Mouse (Mus musculus): ENCODE results near the gene Mark3.

DNA sequence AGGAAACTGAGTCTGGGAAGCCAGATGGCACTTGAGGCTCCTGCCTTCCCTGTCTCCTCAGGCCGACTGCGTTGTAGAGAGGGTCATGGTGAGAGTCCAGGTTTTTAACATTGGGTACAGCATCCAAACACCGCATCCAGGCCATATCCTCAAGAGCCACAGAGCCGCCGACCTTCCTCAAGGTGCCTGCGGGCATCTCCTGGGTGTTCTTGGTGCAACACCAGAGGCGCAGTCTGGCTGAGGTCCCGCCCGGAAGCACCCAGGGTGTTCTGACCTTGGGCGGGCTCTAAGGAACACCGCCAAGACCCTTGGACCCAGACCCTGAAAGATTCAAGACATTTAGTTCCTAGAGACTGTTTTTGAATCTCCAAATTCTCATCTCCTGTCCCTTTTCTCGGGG is 98.3 kb downstream of the Mark3 start:
- no peak for TF ChIP-seq CTCF (conservative IDR thresholded peaks at IDR 0.05 in 1 of 2, IDR thresholded peaks at IDR 0.05 in 1 of 2; ENCODE audit: low read depth in 2 of 2, low read length in 2 of 2)
- no peak for TF ChIP-seq MAFK (IDR thresholded peaks at IDR 0.05; ENCODE audit: insufficient replicate concordance, low read length)
- no peak for TF ChIP-seq MYC (IDR thresholded peaks at IDR 0.05; ENCODE audit: low read depth, low read length)
- no peak for TF ChIP-seq HCFC1 (IDR thresholded peaks at IDR 0.05; ENCODE audit: low read depth, low read length)
